Mouse (Mus musculus) urinary bladder, adult 18-20 months (tissue): ENCODE measurements around the gene Rxrb.
A peak's percentile ranks its signal among the peaks of the same experiment; 100 is the strongest.

Experiments used
- DNase-seq, 2 experiments: peaks; one replicate each; pipeline ENCODE4 v3.0.0; 2022; ENCODE audit warnings: low spot score in 2 of 2, mixed read lengths in 2 of 2

The Rxrb gene

GRCm38 (mm10) chr17:34045941-34046340, 14.3 kb downstream of the Rxrb start:
- no peak for DNase-seq

GRCm38 (mm10) chr17:34047404-34048050, 15.9 kb downstream of the Rxrb start:
- no peak for DNase-seq

GRCm38 (mm10) chr17:34057224-34057623, 25.6 kb downstream of the Rxrb start:
- no peak for DNase-seq

GRCm38 (mm10) chr17:34068864-34069263, 37.3 kb downstream of the Rxrb start:
- DNase-seq = no peak

- DNase-seq = no peak
Observed at GRCm38 (mm10) chr17:34072091-34072490, 40.5 kb downstream of the Rxrb start.

- peak; percentile 24 to 61 for DNase-seq
Observed at GRCm38 (mm10) chr17:34075271-34075670, 43.7 kb downstream of the Rxrb start.

GRCm38 (mm10) chr17:34077549-34077948, 45.9 kb downstream of the Rxrb start:
- DNase-seq = peak; percentile 28 to 33

GRCm38 (mm10) chr17:34078148-34078547, 46.5 kb downstream of the Rxrb start:
- DNase-seq = no peak

- no peak for DNase-seq
Observed at GRCm38 (mm10) chr17:34079002-34079401, 47.4 kb downstream of the Rxrb start.

- no peak for DNase-seq
Observed at GRCm38 (mm10) chr17:34079621-34080020, 48.0 kb downstream of the Rxrb start.

- DNase-seq = no peak
Observed at GRCm38 (mm10) chr17:34083104-34083503, 51.5 kb downstream of the Rxrb start.

- no peak for DNase-seq
Observed at GRCm38 (mm10) chr17:34087386-34087785, 55.8 kb downstream of the Rxrb start.
